Mouse (Mus musculus): ENCODE data around the gene Taar2. TPM values are rescaled to one million over a fixed set of nuclear protein-coding genes. Genes with fewer than 3 reads are reported as not detected.

Taar2 gene
- polyA plus RNA-seq, 1 experiment from 2014 or later: not detected

DNA sequence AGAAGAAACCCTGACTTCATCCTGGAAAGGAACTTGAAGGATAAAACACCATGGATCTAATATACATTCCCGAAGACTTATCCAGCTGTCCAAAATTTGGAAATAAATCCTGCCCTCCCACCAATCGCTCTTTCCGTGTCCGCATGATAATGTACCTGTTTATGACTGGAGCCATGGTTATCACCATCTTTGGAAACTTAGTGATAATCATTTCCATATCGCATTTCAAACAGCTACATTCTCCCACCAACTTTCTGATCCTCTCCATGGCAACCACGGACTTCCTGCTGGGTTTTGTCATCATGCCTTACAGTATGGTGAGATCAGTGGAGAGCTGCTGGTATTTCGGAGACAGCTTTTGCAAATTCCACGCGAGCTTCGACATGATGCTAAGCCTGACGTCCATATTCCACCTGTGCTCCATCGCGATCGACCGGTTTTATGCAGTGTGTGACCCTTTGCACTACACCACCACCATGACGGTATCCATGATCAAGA, 11.2 kb downstream of the Taar2 start, which contains the start of gene Taar3:
Gene Taar3, plus strand, starts transcription at position 51 of the 498 bp plus-strand sequence.
- Histone ChIP-seq H3K4me3 (no peak within 1 kb of the TSS), H3K27ac (no peak within 1 kb of the TSS), H3K9ac (no peak within 1 kb of the TSS), H3K27me3 (no peaks in the 10 kb centered on the region), H3K9me3 (no peaks in the 10 kb centered on the region), H3K36me3 (no peaks in the 10 kb centered on the region), H3K4me1 (no peaks in the 10 kb centered on the region), H3K4me2 (no peak within 1 kb of the TSS)
- ATAC-seq (ENCODE audit: insufficient number of reproducible peaks, low FRiP score, low TSS enrichment, low read depth): no peak
- WGBS: 80% methylated on average over 16 of the region's 16 CpGs

- WGBS: 74% methylated on average over 6 of the region's 6 CpGs
- no peak overlapping the region for H3K9ac ChIP-seq
- no peak overlapping the region for H3K4me2 ChIP-seq
- H3K4me1 ChIP-seq: no peaks in the 10 kb centered on the region
- H3K36me3 ChIP-seq: no peaks in the 10 kb centered on the region
- H3K27ac ChIP-seq: no peak overlapping the region
- ATAC-seq (ENCODE audit: insufficient number of reproducible peaks, low FRiP score, low TSS enrichment, low read depth): no peak
- H3K9me3 ChIP-seq: no peaks in the 10 kb centered on the region
- H3K27me3 ChIP-seq: no peaks in the 10 kb centered on the region
- H3K4me3 ChIP-seq: no peak overlapping the region
Measured at GRCm38 (mm10) chr10:23951714-23952113, 13.3 kb downstream of the Taar2 start.

- Histone ChIP-seq H3K4me3 (no peak overlapping the region), H3K9ac (no peak overlapping the region), H3K4me1 (no peaks in the 10 kb centered on the region), H3K9me3 (no peaks in the 10 kb centered on the region), H3K27me3 (no peaks in the 10 kb centered on the region), H3K4me2 (no peak overlapping the region), H3K36me3 (no peaks in the 10 kb centered on the region), H3K27ac (no peak overlapping the region)
- 44% methylated on average over 3 of the region's 3 CpGs for WGBS
- no peak for ATAC-seq (ENCODE audit: insufficient number of reproducible peaks, low FRiP score, low TSS enrichment, low read depth)
Measured at GRCm38 (mm10) chr10:23959071-23959470, 20.7 kb downstream of the Taar2 start.

DNA sequence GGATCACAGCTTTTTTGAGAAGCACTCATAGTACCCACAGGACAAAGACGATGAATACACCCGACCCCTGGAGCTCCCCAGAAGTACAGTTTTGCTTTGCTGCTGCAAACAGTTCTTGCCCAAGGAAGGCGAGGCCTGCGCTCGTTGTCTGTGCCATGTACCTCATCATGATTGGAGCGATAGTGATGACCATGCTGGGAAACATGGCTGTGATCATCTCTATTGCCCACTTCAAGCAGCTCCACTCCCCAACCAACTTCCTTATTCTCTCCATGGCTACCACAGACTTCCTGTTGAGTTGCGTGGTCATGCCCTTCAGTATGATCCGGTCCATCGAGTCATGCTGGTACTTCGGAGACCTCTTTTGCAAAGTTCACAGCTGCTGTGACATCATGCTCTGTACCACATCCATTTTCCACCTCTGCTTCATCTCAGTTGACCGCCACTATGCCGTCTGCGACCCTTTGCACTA, 22.1 kb downstream of the Taar2 start, which contains the start of gene Taar4:
Gene Taar4, plus strand, starts transcription at position 51 of the 472 bp plus-strand sequence.
- no peaks in the 10 kb centered on the region for H3K36me3 ChIP-seq
- H3K27ac ChIP-seq: no peak within 1 kb of the TSS
- H3K4me3 ChIP-seq: no peak within 1 kb of the TSS
- no peaks in the 10 kb centered on the region for H3K27me3 ChIP-seq
- H3K9me3 ChIP-seq: no peaks in the 10 kb centered on the region
- H3K9ac ChIP-seq: no peak within 1 kb of the TSS
- no peaks in the 10 kb centered on the region for H3K4me1 ChIP-seq
- no peak for ATAC-seq (ENCODE audit: insufficient number of reproducible peaks, low FRiP score, low TSS enrichment, low read depth)
- WGBS: 95% methylated on average over 13 of the region's 13 CpGs
- H3K4me2 ChIP-seq: no peak within 1 kb of the TSS

- H3K4me1 ChIP-seq: no peaks in the 10 kb centered on the region
- H3K9ac ChIP-seq: no peak overlapping the region
- no peak for ATAC-seq (ENCODE audit: insufficient number of reproducible peaks, low FRiP score, low TSS enrichment, low read depth)
- H3K36me3 ChIP-seq: no peaks in the 10 kb centered on the region
- no peak overlapping the region for H3K4me2 ChIP-seq
- no peak overlapping the region for H3K27ac ChIP-seq
- H3K9me3 ChIP-seq: no peaks in the 10 kb centered on the region
- no peaks in the 10 kb centered on the region for H3K27me3 ChIP-seq
- WGBS: 33% methylated on average over 3 of the region's 3 CpGs
- H3K4me3 ChIP-seq: no peak overlapping the region
Measured at GRCm38 (mm10) chr10:23963444-23963843, 25.1 kb downstream of the Taar2 start.

DNA sequence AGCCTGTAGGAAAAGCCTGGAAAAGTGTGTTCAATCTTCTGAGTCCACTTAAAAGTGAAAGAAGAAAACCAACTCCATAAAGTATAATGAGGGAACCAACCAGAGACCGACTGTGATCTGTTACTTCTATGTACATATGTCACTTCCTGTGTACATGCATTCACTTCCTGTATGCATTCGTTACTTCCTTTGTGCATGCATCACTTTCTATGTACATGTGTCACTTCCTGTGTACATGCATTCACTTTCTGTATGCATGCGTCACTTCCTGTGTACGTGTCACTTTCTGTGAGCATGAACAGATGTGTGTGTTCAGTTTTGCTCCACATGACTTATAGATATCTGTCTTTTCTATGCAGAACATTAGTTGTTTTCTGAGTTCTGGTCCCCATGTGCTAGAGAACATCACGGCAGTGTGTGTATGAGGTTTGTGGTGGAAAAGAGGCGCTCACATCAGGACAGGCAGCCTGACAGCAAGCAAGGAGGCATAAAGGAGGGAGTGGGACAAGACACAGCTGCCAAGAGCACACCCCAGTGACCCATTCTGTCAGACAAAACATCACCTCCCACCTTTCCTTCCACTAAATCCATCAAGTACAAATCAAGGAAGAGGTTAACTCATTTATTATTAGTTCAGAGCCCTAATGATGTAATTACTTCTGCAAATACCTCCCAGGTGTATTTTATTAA, 26.7 kb downstream of the Taar2 start:
- H3K4me3 ChIP-seq: no peak overlapping the region
- no peaks in the 10 kb centered on the region for H3K36me3 ChIP-seq
- H3K4me1 ChIP-seq: no peaks in the 10 kb centered on the region
- no peaks in the 10 kb centered on the region for H3K9me3 ChIP-seq
- H3K4me2 ChIP-seq: no peak overlapping the region
- no peak overlapping the region for H3K9ac ChIP-seq
- H3K27ac ChIP-seq: no peak overlapping the region
- H3K27me3 ChIP-seq: no peaks in the 10 kb centered on the region
- ATAC-seq (ENCODE audit: insufficient number of reproducible peaks, low FRiP score, low TSS enrichment, low read depth): no peak
- 81% methylated on average over 6 of the region's 6 CpGs for WGBS

- no peak for ATAC-seq (ENCODE audit: insufficient number of reproducible peaks, low FRiP score, low TSS enrichment, low read depth)
Measured at GRCm38 (mm10) chr10:23970656-23971165, 32.3 kb downstream of the Taar2 start, which contains the start of gene Taar5. Taar5 (plus strand) TSS chr10:23970706.

DNA sequence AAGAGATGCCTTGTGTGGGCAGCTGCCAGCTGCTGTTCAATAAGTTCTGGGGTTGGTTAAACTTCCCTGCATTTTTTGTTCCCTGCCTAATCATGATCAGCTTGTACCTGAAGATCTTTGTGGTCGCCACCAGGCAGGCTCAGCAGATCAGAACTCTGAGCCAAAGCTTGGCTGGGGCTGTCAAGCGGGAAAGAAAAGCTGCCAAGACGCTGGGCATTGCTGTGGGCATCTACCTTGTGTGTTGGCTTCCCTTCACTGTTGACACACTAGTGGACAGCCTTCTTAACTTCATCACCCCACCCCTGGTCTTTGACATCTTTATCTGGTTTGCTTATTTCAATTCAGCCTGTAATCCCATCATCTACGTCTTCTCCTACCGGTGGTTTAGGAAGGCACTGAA, 32.9 kb downstream of the Taar2 start:
- H3K36me3 ChIP-seq: no peaks in the 10 kb centered on the region
- H3K9ac ChIP-seq: no peak overlapping the region
- H3K4me1 ChIP-seq: no peaks in the 10 kb centered on the region
- H3K4me3 ChIP-seq: no peak overlapping the region
- 82% methylated on average over 5 of the region's 5 CpGs for WGBS
- H3K9me3 ChIP-seq: no peaks in the 10 kb centered on the region
- H3K4me2 ChIP-seq: no peak overlapping the region
- ATAC-seq (ENCODE audit: insufficient number of reproducible peaks, low FRiP score, low TSS enrichment, low read depth): no peak
- no peaks in the 10 kb centered on the region for H3K27me3 ChIP-seq
- no peak overlapping the region for H3K27ac ChIP-seq

More at GRCm38 (mm10) chr10:23970656-23971165, 32.3 kb downstream of the Taar2 start, which contains the start of gene Taar5:
- Histone ChIP-seq H3K9ac (no peak within 1 kb of the TSS), H3K4me2 (no peak within 1 kb of the TSS), H3K27ac (no peak within 1 kb of the TSS), H3K4me3 (no peak within 1 kb of the TSS), H3K9me3 (no peaks in the 10 kb centered on the region), H3K4me1 (no peaks in the 10 kb centered on the region), H3K36me3 (no peaks in the 10 kb centered on the region), H3K27me3 (no peaks in the 10 kb centered on the region)
- WGBS: 87% methylated on average over 11 of the region's 11 CpGs

DNA sequence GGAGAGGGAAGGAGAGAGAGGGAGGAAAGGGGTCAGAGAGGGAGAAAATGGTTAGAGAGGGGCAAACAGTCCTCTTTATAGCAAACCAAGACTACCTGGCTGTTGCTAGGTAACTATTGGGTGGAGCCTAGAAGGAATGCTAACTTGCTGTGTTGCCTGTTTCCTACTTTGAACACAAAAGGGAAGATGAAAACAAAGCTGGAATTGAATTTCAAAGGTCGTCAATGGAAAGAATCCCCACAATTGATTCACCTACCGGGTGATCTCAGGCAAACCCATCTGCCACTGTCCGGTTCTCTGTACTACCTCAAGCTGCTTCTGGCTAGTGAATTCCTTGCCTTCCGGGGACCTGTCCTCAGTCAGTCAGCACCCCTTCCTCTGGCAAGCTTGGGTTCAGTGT, 39.6 kb downstream of the Taar2 start:
- ATAC-seq (ENCODE audit: insufficient number of reproducible peaks, low FRiP score, low TSS enrichment, low read depth): no peak
- H3K27me3 ChIP-seq: no peaks in the 10 kb centered on the region
- WGBS: 57% methylated on average over 4 of the region's 4 CpGs
- no peaks in the 10 kb centered on the region for H3K9me3 ChIP-seq
- H3K4me2 ChIP-seq: no peak overlapping the region
- no peaks in the 10 kb centered on the region for H3K4me1 ChIP-seq
- H3K27ac ChIP-seq: no peak overlapping the region
- no peaks in the 10 kb centered on the region for H3K36me3 ChIP-seq
- H3K4me3 ChIP-seq: no peak overlapping the region
- H3K9ac ChIP-seq: no peak overlapping the region

GRCm38 (mm10) chr10:23978901-23979705, 40.7 kb downstream of the Taar2 start:
- Histone ChIP-seq H3K9me3 (no peaks in the 10 kb centered on the region), H3K9ac (no peak overlapping the region), H3K27me3 (no peaks in the 10 kb centered on the region), H3K36me3 (no peaks in the 10 kb centered on the region), H3K4me2 (no peak overlapping the region), H3K4me1 (no peaks in the 10 kb centered on the region), H3K4me3 (no peak overlapping the region), H3K27ac (no peak overlapping the region)
- ATAC-seq (ENCODE audit: insufficient number of reproducible peaks, low FRiP score, low TSS enrichment, low read depth): no peak
- WGBS: 41% methylated on average over 16 of the region's 16 CpGs

DNA sequence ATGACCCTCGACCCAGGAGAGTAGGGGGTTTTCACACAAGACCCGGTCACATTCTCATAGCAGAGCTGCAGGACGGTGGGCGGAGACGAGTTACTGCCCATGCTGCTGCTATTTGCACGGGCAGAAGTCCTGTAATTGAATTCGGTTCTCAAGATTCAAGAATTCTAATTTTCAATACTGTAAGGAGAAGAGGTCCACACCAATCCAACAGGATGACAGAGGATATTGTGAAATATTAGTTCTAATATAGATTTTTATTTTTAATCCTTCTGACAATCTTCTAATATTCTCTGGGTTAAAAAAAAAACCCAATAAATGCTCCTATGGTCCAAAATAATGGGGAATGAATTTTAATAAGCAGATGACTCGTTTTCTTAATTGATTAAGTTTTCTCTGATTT, 47.2 kb downstream of the Taar2 start, which contains the start of gene Taar6:
Gene Taar6, minus strand, starts transcription at position 101 of the 400 bp plus-strand sequence.
- 74% methylated on average over 8 of the region's 8 CpGs for WGBS
- H3K4me2 ChIP-seq: no peak within 1 kb of the TSS

DNA sequence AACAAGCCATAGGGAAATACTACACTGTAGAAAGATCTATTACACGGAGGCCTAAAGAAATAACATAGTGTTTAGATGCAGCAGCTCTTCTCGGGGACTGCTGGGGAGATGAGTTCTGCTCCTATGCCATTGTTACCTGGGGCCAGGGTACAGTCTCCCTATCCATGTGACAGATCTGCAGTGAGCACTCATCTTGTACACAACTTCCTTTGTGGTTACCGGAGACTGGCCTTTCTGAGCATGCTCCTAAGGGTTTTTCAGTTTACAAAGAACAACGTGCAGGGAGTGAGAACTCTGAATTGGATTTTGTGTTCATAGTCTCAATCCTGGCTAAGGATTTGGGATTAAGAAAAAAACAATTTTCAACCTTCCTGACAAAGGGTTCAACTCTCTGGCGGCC, 48.0 kb downstream of the Taar2 start:
- whole genome bisulfite sequencing: 76% methylated on average over 5 of the region's 5 CpGs
- Histone ChIP-seq H3K4me3 (no peak overlapping the region), H3K4me2 (no peak overlapping the region), H3K9ac (no peak overlapping the region), H3K27me3 (no peaks in the 10 kb centered on the region), H3K27ac (no peak overlapping the region), H3K9me3 (no peaks in the 10 kb centered on the region), H3K4me1 (no peaks in the 10 kb centered on the region), H3K36me3 (no peaks in the 10 kb centered on the region)
- no peak for ATAC-seq (ENCODE audit: insufficient number of reproducible peaks, low FRiP score, low TSS enrichment, low read depth)

More for the DNA sequence above, 47.2 kb downstream of the Taar2 start, which contains the start of gene Taar6:
- H3K27ac ChIP-seq: no peak within 1 kb of the TSS
- H3K9me3 ChIP-seq: no peaks in the 10 kb centered on the region
- H3K36me3 ChIP-seq: no peaks in the 10 kb centered on the region
- ATAC-seq (ENCODE audit: insufficient number of reproducible peaks, low FRiP score, low TSS enrichment, low read depth): no peak
- H3K4me1 ChIP-seq: no peaks in the 10 kb centered on the region
- H3K27me3 ChIP-seq: no peaks in the 10 kb centered on the region
- no peak within 1 kb of the TSS for H3K9ac ChIP-seq
- H3K4me3 ChIP-seq: no peak within 1 kb of the TSS
